Mouse (Mus musculus) embryonic facial prominence, embryonic 13.5 days (tissue): Measurements from ENCODE around the gene Tia1. TPM values are rescaled to one million over a fixed set of nuclear protein-coding genes. Genes with fewer than 3 reads are reported as not detected.

Experiments
- ATAC-seq: fragments of 200-750 bp; cut with Nextera tagmentation; 2 replicates; pipeline ENCODE4 v1.8.0; 2017; ENCODE audit warnings: low read depth; ENCODE audit not compliant: insufficient number of reproducible peaks, insufficient read depth, low FRiP score, low TSS enrichment
- H3K27ac ChIP-seq: fragments of 300-500 bp; sonication (generic); 2 replicates; pipeline ENCODE4 v1.5.1; 2015; ENCODE audit warnings: moderate library complexity, mild to moderate bottlenecking, inconsistent platforms
- H3K27me3 ChIP-seq: fragments of 300-500 bp; sonication (generic); 2 replicates; pipeline ENCODE4 v1.6.1; 2015; ENCODE audit warnings: mild to moderate bottlenecking, inconsistent platforms
- H3K36me3 ChIP-seq: fragments of 300-500 bp; sonication (generic); 2 replicates; pipeline ENCODE4 v1.6.1; 2015; ENCODE audit warnings: mild to moderate bottlenecking, inconsistent platforms
- H3K4me1 ChIP-seq: fragments of 300-500 bp; sonication (generic); 2 replicates; pipeline ENCODE4 v1.6.1; 2015; ENCODE audit warnings: inconsistent platforms
- H3K4me2 ChIP-seq: fragments of 300-500 bp; sonication (generic); 2 replicates; pipeline ENCODE4 v1.6.1; 2015; ENCODE audit warnings: moderate library complexity, mild to moderate bottlenecking, inconsistent platforms
- H3K4me3 ChIP-seq: fragments of 300-500 bp; sonication (generic); 2 replicates; pipeline ENCODE4 v1.5.1; 2015; ENCODE audit warnings: mild to moderate bottlenecking, inconsistent platforms
- H3K9ac ChIP-seq: fragments of 300-500 bp; sonication (generic); 2 replicates; pipeline ENCODE4 v1.6.1; 2015; ENCODE audit warnings: mild to moderate bottlenecking, inconsistent platforms
- H3K9me3 ChIP-seq: fragments of 300-500 bp; sonication (generic); 2 replicates; pipeline ENCODE4 v1.6.1; 2016; ENCODE audit warnings: inconsistent platforms
- WGBS: fragments of 180-500 bp; shearing (Covaris S2); methylation state at CpG from one replicate; pipeline ENCODE4 v1.1.7; 2015; ENCODE audit warnings: mixed read lengths; 5-methylcytosine and 5-hydroxymethylcytosine counted together
- polyA plus RNA-seq: library from polyadenylated mRNA; unstranded; fragments of >200 nt; fragmentation: Nextera tagmentation; extraction: Ambion mirVana; gene quantifications from 2 replicates; pipeline ENCODE4 v1.2.1, GENCODE M21; 2015

Gene Tia1
- polyA plus RNA-seq, 1 experiment from 2014 or later: 279 TPM

DNA sequence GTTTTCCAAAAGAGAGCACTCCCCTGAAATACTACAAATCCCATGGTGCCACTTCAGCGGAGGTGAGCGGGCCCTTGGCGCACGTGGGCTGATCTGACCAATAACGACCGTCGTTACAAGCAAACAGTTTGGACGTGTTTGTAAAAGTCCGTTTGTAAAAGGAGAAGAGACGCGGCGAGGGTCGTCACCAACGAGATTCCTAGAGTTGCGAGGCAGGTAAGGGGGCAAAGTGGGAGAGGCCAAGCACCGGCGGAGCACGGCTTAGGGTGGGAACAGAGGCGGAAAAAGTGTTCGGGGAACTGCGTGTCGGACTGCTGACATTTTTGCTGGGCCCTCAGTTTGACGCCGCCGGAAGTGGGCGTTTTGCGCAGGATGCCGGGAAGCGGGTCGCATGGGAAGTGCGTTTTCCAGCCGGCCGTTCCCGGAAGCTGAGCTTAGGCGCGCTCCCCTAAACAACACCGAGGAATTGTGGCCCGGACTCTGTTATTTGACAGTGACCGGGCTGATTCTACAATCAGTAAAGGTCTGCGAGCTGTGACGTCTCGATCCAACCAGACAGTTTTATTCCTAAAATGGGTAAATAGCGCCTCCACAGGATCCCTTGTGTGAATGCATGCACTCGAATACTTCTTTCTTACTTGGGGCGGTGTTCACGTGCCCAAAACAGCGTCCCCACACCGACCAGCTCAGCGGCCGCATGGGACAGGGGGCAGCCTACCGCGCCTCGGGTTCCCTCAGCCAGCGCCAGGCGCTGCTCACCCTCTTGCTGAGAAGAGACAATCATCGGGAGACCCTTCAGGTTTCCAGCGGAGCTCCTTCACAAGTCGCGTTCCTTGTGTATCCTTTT, 34.5 kb downstream of the Tia1 start, which contains the start of gene C87436:
C87436 (plus strand) TSS at position 103 of the 847 bp plus-strand sequence.
- H3K4me2 ChIP-seq: peak within 1 kb of the TSS; percentile 81
- H3K4me3 ChIP-seq: peak within 1 kb of the TSS; percentile 90
- H3K27ac ChIP-seq: peak within 1 kb of the TSS; percentile 97
- ATAC-seq: peak; percentile 89
- H3K4me1 ChIP-seq: peaks cover 6% of the 10 kb centered on the region
- H3K9me3 ChIP-seq: no peaks in the 10 kb centered on the region
- H3K36me3 ChIP-seq: peaks cover 43% of the 10 kb centered on the region
- no peaks in the 10 kb centered on the region for H3K27me3 ChIP-seq
- under 1% methylated on average over 59 of the region's 59 CpGs for WGBS
- peak within 1 kb of the TSS; percentile 91 for H3K9ac ChIP-seq

DNA sequence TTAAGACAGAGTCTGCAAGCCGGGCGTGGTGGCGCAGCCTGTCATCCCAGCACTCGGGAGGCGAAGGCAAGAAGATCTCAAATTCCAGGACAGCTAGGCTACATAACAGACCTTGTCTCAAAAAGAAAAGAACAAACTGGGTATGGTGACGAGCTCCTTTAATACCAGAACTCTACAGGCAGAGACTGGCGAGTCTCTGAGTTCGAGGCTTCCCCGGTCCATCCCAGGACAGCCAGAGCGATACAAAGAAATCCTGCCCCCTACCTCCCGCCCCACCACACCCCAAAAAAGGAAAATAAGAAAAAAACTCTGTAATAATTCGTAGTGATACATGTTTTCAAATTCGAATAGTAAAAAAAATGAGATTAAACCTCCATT, 35.1 kb downstream of the Tia1 start:
- Histone ChIP-seq H3K27me3 (no peaks in the 10 kb centered on the region), H3K9me3 (no peaks in the 10 kb centered on the region), H3K4me1 (peaks cover 6% of the 10 kb centered on the region), H3K9ac (peak overlapping the region; percentile 91), H3K36me3 (peaks cover 43% of the 10 kb centered on the region), H3K4me3 (peak overlapping the region; percentile 90), H3K27ac (peak overlapping the region; percentile 97), H3K4me2 (peak overlapping the region; percentile 81)
- WGBS: 3% methylated on average over 13 of the region's 13 CpGs
- no peak for ATAC-seq

DNA sequence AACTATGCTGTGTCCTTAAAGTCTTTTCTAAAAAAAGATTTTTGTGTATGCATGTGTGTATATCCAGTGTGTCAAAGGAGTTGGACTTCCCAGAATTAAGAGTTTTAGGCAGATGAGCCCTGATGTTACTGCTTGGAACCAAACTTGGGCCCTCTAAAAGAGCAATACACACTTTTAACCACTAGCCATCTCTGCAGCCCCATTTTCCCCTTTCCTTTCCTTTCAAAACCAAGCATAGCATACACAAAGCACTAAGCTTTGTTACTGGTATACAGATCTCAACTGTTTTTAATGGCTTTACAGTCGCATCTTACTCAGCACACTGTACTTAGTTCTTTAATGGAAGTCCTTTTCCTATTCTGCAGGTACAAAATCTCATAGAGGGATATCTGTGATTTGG, 35.5 kb downstream of the Tia1 start:
- no peak for ATAC-seq
- WGBS: 90% methylated on average over 1 of the region's 1 CpGs
- peak overlapping the region; percentile 90 for H3K4me3 ChIP-seq
- peak overlapping the region; percentile 91 for H3K9ac ChIP-seq
- no peaks in the 10 kb centered on the region for H3K9me3 ChIP-seq
- no peak overlapping the region for H3K27ac ChIP-seq
- no peaks in the 10 kb centered on the region for H3K27me3 ChIP-seq
- H3K4me1 ChIP-seq: peaks cover 6% of the 10 kb centered on the region
- H3K36me3 ChIP-seq: peaks cover 43% of the 10 kb centered on the region
- peak overlapping the region; percentile 81 for H3K4me2 ChIP-seq

DNA sequence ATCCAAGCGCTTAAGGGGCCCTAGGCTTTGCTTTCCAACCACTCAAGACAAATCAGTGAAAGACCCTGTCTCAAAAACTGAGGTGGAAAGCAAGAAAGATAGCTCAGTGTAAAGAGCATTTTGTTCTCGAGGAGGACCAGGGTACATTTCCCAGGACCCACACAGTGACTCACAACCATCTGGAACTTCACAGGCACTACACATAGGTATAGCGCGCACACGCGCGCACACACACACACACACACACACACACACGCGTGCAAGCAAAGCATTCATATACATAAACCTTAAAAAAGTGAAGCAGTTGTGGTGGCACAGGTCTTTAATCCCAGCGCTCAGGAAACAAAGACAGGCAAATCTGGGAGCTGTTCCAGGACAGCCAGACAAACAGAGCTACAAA, 37.6 kb downstream of the Tia1 start:
- H3K4me2 ChIP-seq: no peak overlapping the region
- H3K36me3 ChIP-seq: peaks cover 38% of the 10 kb centered on the region
- H3K27ac ChIP-seq: no peak overlapping the region
- H3K4me3 ChIP-seq: no peak overlapping the region
- no peaks in the 10 kb centered on the region for H3K9me3 ChIP-seq
- H3K4me1 ChIP-seq: peaks cover 6% of the 10 kb centered on the region
- no peak for ATAC-seq
- no peak overlapping the region for H3K9ac ChIP-seq
- H3K27me3 ChIP-seq: no peaks in the 10 kb centered on the region
- WGBS: 93% methylated on average over 10 of the region's 10 CpGs

DNA sequence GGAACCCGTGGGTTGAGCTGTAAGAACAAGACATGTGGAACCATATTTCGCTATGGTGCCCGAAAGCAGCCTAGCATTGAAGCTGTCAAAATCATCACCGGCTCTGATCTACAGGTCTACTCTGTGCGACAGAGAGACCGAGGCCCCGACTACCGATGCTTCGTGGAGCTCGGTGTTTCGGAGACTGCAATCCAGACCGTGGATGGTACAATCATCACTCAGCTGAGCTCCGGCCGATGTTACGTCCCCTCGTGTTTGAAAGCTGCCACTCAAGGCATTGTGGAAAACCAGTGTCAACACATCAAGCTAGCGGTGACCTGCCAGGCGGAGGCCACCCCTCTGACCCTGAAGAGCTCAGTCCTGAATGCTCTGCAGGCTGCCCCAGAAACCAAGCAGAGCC, 41.5 kb downstream of the Tia1 start:
- Histone ChIP-seq H3K27me3 (no peaks in the 10 kb centered on the region), H3K4me2 (no peak overlapping the region), H3K27ac (no peak overlapping the region), H3K9me3 (no peaks in the 10 kb centered on the region), H3K4me1 (no peaks in the 10 kb centered on the region), H3K4me3 (no peak overlapping the region), H3K9ac (no peak overlapping the region), H3K36me3 (peaks cover 61% of the 10 kb centered on the region)
- WGBS: 97% methylated on average over 18 of the region's 18 CpGs
- no peak for ATAC-seq

DNA sequence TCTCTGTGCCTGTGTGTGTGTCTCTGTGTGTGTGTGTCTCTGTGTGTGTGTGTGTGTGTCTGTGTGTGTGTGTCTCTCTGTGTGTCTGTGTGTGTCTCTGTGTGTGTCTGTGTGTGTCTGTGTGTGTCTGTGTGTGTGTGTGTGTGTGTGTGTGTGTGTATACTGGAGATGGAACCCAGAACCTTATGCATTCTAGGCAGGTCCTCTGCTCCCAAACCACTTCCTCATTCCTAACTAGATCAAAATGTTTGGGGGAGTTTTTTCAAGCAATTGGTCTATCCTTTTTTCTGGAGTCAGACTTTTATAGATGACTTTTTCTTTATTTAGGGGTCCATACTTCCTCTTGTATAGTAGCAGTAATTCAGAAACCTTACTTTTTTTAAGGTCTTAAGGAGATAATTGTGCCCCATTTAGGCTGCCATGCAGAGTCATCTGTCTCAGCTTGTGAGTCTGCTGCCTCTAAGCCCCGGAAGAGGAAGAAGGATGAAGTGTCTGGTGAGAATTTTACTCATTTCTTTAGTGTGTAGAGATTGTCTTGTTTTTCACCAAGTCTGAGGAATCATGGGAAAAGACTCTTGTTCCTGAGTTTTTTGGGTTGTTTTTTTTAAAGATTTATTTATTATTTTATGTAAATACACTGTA, 43.0 kb downstream of the Tia1 start:
- no peak for ATAC-seq
- Histone ChIP-seq H3K4me3 (no peak overlapping the region), H3K9ac (no peak overlapping the region), H3K27ac (no peak overlapping the region), H3K4me1 (no peaks in the 10 kb centered on the region), H3K27me3 (no peaks in the 10 kb centered on the region), H3K36me3 (peaks cover 69% of the 10 kb centered on the region), H3K4me2 (no peak overlapping the region), H3K9me3 (no peaks in the 10 kb centered on the region)
- WGBS: 82% methylated on average over 1 of the region's 1 CpGs

DNA sequence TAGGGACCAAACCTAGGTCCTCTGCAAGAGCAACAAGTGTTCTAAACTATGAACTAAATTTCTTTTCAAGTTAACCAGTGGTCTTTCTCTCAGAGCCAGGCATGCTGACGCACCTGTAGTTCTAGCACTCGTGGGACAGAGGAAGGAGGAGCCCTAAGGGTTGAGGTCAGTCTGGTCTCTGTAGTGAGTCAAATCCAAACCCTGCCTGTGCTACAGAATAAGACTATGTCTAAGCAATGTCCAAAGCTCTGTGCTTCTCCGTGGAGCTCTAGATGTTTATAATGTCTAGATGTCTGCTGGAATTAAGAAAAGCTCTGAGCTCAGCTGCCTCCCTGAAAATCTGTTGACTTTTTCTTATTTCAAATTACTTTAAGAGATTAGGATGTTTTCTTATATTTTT, 52.7 kb downstream of the Tia1 start:
- ATAC-seq: no peak
- no peak overlapping the region for H3K4me2 ChIP-seq
- no peak overlapping the region for H3K9ac ChIP-seq
- H3K36me3 ChIP-seq: peaks cover 81% of the 10 kb centered on the region
- 92% methylated on average over 3 of the region's 3 CpGs for WGBS
- no peaks in the 10 kb centered on the region for H3K27me3 ChIP-seq
- no peaks in the 10 kb centered on the region for H3K4me1 ChIP-seq
- H3K9me3 ChIP-seq: no peaks in the 10 kb centered on the region
- no peak overlapping the region for H3K4me3 ChIP-seq
- no peak overlapping the region for H3K27ac ChIP-seq

DNA sequence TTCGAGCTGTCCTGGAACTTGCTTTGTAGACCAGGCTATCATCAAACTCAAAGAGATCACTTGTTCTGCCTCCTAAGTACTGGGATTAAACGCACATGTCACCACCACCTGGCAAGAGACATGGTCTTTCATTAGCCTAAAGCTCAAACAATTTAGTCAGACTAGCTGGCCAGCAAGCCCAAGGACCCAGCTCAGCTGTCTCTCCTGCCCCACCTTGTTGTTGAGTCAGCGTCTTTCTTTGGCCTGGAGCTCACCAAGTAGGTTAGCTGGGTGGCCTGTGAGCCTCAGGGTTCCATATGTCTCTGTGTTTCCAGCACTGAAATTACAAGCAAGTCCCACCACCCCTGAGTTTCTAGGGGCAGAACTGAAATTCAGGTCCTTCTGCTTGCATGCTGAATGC, 59.1 kb downstream of the Tia1 start:
- H3K27ac ChIP-seq: no peak overlapping the region
- no peak overlapping the region for H3K4me2 ChIP-seq
- no peak overlapping the region for H3K4me3 ChIP-seq
- no peaks in the 10 kb centered on the region for H3K9me3 ChIP-seq
- 86% methylated on average over 3 of the region's 3 CpGs for WGBS
- H3K9ac ChIP-seq: no peak overlapping the region
- no peaks in the 10 kb centered on the region for H3K27me3 ChIP-seq
- no peaks in the 10 kb centered on the region for H3K4me1 ChIP-seq
- ATAC-seq: no peak
- peaks cover 73% of the 10 kb centered on the region for H3K36me3 ChIP-seq

DNA sequence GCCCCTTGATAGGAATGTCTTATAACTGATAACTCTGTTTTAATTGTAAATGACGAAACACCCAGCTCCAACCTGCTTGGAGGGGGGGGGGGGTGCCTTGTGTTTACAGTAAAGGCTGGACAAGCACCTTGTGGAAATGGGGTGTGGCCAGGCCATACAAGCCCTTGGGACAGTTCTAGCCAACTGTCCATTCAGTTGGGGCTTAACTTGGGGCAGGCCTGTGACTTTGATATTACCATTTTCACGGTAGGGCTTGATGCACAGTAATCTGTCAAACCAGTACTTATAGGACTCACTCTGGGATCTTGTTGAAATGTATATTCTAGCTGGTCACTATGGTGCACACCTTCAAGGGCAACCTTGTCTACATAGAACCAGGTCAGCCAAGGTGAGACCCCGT, 67.3 kb downstream of the Tia1 start:
- WGBS: 88% methylated on average over 3 of the region's 3 CpGs
- peaks cover 16% of the 10 kb centered on the region for H3K4me1 ChIP-seq
- ATAC-seq: no peak
- H3K4me2 ChIP-seq: peak overlapping the region; percentile 75
- no peaks in the 10 kb centered on the region for H3K27me3 ChIP-seq
- peak overlapping the region; percentile 89 for H3K27ac ChIP-seq
- peaks cover 26% of the 10 kb centered on the region; the same call in 1 of the 2 replicates for H3K36me3 ChIP-seq
- H3K9ac ChIP-seq: peak overlapping the region; percentile 75
- H3K4me3 ChIP-seq: no peak overlapping the region; the same call in 1 of the 2 replicates
- no peaks in the 10 kb centered on the region for H3K9me3 ChIP-seq

DNA sequence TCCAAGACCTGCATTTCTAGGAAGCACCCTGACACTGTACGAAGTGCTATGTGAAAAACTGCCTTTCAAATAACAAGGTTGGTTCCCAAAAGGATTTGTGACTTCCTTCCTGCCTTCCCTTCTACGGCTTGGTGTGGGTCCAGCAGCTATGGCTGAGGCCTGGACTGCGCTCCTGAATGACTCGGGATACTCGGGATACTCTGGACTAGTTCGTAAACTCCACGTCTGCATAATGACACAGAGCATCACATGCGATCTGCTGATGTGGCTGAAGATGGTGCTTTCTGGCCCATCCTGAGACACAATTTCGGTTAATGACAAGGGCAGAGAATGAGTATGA, 67.7 kb downstream of the Tia1 start:
- ATAC-seq: 0 out of 2 replicates have a peak, but pooled peaks have one; percentile 8
- WGBS: 20% methylated on average over 9 of the region's 9 CpGs
- Histone ChIP-seq H3K9ac (peak overlapping the region; percentile 75), H3K36me3 (peaks cover 25% of the 10 kb centered on the region; the same call in 1 of the 2 replicates), H3K27ac (peak overlapping the region; percentile 89), H3K4me3 (peak overlapping the region; percentile 41), H3K4me1 (peaks cover 16% of the 10 kb centered on the region), H3K27me3 (no peaks in the 10 kb centered on the region), H3K9me3 (no peaks in the 10 kb centered on the region), H3K4me2 (peak overlapping the region; percentile 75)

DNA sequence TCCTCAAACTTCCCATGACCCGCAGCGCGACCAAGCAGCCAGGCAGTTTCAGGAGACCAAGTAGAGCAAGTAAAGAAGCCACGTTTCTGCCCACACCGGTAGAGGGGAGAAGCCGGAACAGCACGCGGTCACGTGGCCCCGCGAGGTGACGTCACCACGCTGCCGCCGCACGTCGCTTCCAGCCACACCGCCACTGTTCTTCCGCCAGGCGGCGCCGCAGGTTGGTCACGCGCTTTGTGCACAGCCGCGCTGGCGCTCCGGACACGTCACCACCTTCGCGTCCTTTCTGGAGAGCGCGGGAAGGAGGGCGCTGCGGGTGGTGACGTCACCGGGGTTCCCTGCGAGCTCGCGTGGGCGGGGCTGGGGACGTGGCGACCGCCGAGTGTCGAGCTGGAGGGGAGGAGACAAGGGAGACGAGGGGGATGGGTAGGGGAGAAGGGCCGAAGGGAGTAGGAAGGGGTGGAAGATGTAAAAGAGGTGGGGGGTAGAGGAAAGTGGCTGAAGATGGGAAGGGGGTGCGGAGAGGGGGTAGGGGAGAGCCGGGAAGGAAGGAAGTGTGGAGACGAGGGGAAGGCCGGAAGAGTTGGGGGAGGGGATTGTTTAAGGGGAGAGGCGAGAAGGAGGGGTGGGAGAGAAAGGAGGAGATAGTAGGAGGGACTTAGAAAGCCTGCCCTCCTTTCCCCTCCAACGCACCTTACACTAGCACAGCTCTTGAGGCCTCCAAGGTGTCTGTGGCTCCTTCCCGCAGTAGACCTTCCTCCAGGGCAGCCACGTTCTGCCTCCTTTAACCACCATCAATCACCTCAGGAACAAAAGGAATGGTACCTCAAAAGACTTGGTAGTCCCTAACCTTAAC, 68.3 kb downstream of the Tia1 start:
- Histone ChIP-seq H3K9me3 (no peaks in the 10 kb centered on the region), H3K27ac (peak overlapping the region; percentile 89), H3K4me3 (peak overlapping the region; percentile 41), H3K4me1 (peaks cover 16% of the 10 kb centered on the region), H3K27me3 (no peaks in the 10 kb centered on the region), H3K36me3 (peaks cover 20% of the 10 kb centered on the region; the same call in 1 of the 2 replicates), H3K9ac (peak overlapping the region; percentile 75), H3K4me2 (peak overlapping the region; percentile 75)
- WGBS: under 1% methylated on average over 56 of the region's 56 CpGs
- peak; percentile 91 for ATAC-seq
